Mouse (Mus musculus) brown adipose tissue, adult 24 weeks (tissue): ENCODE results near the gene Zfp36l2. TPM values are rescaled to one million over a fixed set of nuclear protein-coding genes. Genes with fewer than 3 reads are reported as not detected.

ENCODE experiments used
- H3K27ac ChIP-seq: fragments of 200-500 bp; replicated peaks from 2 replicates; pipeline ENCODE4 v1.5.1; 2012; ENCODE audit warnings: low read depth, mild to moderate bottlenecking, low read length
- H3K4me1 ChIP-seq: fragments of 200-500 bp; 2 replicates; pipeline ENCODE4 v1.6.1; 2012; ENCODE audit warnings: low read length, mixed read lengths; ENCODE audit not compliant: control insufficient read depth, insufficient read depth, insufficient read length
- H3K4me3 ChIP-seq: fragments of 200-500 bp; 2 replicates; pipeline ENCODE4 v1.5.1; 2012; ENCODE audit warnings: low read depth, mild to moderate bottlenecking, low read length, moderate library complexity; ENCODE audit not compliant: insufficient read depth
- polyA plus RNA-seq: library from polyadenylated mRNA; stranded (reverse); fragments of >200 nt; gene quantifications from 2 replicates; pipeline ENCODE4 v1.2.4, GENCODE M21; 2012; ENCODE audit not compliant: missing spikeins, insufficient read depth, insufficient read length

Gene Zfp36l2
- polyA plus RNA-seq, 1 experiment = 103 TPM

DNA sequence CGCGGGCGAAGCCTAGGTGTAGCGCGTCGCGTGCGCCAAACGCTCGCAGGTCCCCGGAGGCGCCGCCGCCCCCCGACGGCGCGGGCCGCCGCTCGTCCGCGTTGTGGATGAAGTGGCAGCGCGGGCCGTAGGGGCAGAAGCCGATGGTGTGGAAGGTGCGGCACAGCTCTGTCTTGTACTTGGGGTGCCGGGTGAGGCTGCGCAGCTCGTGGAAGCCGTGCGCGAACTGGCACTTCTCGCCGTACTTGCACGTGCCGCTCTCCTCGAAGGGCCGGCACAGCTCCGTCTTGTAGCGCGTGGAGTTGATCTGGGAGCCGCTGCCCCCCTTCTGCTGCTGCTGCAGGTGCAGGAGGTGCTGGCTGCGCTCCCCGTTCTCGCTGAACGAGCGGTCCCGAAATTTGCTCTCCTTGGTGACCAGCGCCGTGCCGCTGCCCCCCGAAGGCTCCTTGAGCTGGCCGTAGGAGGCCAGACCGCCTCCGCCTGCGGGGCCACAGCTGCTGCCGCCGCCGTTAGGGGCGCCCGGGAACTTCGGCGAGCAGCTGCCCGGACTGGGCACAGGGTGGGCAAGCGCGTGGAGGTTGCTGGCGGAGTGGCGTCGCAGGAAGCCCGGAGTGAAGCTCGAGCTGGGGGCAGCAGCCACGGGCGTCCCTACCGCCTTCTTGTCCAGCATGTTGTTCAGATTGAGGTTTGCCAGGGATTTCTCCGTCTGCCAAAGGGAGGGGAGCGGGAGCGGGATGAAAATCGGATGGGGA is 1.1 kb downstream of the Zfp36l2 start:
- Histone ChIP-seq H3K4me1 (peaks cover 14% of the 10 kb centered on the region), H3K27ac (peak overlapping the region; percentile 75), H3K4me3 (peak overlapping the region; percentile 94)

DNA sequence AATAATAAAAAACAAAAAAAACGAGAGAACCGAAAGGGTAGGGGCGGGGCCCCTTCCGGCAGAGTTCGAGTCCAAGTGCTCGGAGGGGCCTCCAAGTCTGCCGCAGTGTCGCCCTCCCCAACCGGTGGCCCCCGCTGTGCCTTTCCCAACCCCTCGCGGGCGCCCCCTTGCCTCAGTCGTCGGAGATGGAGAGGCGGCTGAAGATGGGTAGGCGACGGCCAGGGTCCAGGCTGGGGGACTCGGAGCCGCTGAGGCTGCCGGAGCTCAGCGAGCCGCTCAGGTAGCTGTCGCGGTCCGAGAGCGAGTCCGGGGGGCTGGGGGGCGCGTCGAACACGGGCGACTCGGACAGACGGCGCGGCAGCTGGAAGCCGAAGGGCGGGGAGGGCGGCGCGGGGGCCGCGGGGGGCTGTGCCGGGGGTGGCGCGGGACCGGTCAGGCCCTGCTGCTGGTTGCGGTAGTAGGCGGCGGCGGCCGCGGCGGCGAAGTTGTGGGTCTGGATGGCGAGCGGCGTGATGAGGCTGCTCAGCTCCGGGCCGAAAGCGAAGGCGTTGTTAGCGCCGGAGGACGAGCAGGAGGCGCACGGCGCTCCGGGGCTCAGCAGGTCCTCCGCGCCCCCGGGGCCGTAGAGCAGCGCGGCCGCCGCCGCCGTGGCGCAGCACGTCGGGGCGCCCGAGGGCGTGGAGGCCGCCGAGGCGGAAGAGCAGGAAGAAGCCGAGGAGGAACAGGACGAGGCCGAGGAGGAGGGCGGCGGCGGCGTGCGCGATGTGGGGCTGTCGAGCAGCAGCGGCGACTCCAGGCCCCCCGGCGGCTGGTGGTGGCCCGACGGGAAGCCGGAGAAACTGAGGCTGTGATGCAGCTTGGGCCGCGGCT is 1.9 kb downstream of the Zfp36l2 start:
- Histone ChIP-seq H3K4me1 (peaks cover 21% of the 10 kb centered on the region), H3K27ac (peak overlapping the region; percentile 75), H3K4me3 (peak overlapping the region; percentile 94)

DNA sequence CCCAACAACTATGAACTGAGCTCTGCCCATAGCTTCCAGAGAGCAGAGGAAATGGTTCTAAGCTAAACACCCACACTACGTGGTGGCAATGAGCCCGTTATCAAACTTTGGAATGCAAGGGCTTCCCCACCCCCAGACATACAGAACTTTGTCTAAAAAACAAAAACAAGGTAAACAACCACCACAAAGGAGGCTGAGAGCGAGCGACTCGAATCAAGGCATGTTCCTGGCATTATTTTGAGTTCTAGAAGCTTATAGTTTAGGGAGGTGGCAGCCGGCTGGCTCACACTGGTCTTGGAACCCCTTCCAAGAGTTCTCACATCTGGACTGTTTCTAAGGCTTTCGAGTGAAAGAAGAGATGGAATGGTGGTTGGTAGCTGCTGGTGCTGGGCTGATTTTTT is 2.7 kb downstream of the Zfp36l2 start:
- Histone ChIP-seq H3K27ac (peak overlapping the region; percentile 94), H3K4me3 (peak overlapping the region; percentile 94), H3K4me1 (peaks cover 20% of the 10 kb centered on the region)

DNA sequence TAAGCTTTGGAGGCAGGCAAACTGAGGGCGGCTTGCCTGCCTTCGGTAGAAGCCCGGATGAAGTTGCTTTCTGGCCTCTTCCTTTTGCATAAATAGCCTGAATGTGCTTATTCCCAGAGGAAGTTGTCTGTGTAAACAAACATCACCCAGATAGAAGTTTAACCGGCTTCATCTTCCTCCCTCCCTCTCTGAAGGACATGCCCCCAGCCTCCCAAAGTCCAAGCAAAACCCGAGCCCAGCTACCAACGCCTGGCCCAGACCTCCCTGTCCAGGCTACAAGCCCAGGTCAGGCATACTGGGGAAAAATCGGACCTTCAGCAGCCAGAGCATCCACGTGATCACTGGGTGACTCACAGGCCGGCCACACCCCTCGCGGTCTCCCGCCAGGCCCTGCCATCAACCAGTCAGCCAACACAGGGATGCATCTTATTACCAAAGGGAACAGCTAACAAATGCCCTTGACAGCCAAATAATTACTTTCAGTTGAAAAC is 4.4 kb downstream of the Zfp36l2 start:
- peak overlapping the region; percentile 62 for H3K4me3 ChIP-seq
- H3K4me1 ChIP-seq = peaks cover 16% of the 10 kb centered on the region

DNA sequence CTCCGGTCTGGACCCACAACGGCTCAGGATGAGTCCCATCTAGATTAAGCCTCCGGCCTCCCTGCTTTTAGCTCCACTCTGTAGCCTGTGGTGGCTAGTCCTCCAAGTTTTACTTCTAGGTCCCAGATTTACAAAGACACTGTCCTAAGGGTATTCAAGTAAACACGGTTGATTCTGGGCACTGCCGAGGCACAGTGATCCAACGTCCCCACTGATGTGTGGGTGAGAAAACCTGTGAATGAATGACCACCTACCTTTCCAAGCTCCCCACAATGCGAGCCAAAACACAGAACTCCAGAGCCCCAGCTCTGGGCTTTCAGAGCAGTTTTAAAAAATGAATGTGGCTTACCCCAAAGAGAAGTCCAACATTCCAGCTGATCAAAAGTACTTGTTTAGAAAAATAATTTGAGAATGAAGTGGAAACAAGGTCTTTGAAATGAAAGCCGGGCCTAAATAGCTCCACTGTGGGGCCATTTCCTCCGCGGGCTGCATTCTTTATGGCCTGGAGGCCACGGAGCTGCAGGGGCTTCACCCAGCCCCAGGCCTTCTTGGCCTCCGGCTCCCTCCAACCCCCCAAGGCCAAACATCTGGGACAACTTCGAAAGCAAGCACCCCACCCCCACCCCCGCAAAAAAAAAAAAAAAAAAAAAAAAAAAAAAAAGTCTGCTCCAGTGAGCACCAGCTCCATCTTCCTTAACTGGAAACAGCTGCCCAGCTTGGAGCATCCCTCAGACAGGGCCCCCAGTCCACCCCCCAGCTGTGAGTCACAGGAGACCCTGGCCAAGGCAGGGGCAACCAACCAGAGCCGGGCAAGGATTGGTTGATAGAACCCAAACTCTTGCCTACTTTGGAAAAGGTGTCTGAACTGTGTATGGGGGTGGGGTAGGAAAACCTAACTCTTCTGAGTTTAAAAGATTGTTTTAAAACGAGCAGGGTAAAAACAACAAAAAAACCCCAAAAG is 5.2 kb downstream of the Zfp36l2 start:
- peak overlapping the region; percentile 62 for H3K4me3 ChIP-seq
- H3K4me1 ChIP-seq = peaks cover 16% of the 10 kb centered on the region
- peak overlapping the region; percentile 95 for H3K27ac ChIP-seq

More for the DNA sequence above, 4.4 kb downstream of the Zfp36l2 start:
- H3K27ac ChIP-seq = peak overlapping the region; percentile 88

DNA sequence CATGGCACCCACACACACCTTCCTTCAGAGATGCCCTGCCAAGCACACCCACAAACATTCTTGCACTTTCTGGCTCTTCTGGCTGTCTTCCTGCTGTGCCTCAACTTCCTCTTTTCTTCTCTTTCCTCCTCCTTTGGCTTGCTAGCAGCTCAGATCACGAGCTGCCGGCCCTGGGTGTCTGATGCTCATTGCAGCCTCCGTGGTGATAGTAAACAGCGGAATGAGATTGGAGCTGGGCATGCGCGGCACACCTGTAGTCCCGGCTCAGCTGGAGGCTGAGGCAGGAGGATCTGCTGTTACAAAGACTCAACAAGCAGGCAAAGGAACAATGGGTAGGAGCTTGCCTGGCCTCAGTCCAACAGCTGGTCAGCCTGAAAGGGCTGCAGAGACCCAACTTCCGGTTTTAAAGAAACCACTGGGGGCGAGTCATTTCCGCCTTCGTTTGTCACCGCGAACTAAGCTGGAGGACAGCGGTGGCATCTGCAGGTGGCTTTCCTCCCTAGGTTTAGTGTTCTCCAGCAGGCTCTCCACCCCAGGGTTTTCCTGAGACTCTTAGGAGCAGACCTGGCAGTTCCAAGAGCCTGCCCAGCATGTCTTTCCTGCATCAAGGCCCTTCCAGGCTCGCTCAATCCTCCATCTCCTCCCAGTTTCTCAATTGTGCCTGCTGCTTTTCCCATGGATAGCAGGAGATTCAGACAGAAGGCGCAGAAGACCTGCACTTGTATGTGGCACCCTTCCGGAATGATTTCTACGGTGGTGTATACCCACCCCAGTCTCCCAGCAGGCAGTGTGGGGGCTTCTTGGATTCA is 6.0 kb downstream of the Zfp36l2 start:
- Histone ChIP-seq H3K4me1 (peaks cover 16% of the 10 kb centered on the region), H3K27ac (peak overlapping the region; percentile 95), H3K4me3 (peak overlapping the region; percentile 27)

DNA sequence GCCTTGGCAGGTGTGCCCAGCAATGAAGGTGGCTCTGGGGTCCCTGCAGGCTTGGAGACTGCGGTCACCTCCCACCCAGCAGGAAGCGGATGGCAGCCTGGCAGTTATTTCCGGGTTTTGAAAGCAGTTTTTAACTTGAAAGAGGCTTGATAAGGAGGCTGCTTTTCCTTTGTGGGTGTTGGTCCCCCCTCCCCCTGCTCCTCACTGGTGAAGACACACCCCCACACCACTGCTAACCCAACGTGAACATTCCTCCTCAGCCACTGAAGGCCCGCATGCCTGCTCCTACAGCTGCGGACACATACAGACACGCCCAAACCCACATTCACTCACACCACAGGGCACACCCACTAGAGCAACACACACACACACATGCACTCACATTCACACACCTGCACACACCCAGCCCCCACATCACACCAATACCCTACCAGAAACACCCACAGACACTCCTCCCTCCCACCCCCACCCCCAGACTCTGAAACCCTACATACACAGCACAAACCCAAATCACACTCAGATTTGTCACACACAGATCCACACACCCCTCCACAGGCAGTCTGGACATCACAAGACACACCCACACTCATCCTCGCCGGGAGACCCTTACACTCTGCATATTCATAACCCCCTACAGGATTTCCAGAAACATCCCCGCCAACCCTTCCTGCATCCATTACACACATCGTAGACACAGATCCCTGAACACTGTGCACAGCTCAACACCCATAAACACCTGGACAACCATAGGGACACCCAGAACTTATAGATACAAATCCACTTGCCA is 6.8 kb downstream of the Zfp36l2 start:
- Histone ChIP-seq H3K4me3 (peak overlapping the region; percentile 1; the same call in 1 of the 2 replicates), H3K27ac (peak overlapping the region; percentile 95), H3K4me1 (peaks cover 16% of the 10 kb centered on the region)

DNA sequence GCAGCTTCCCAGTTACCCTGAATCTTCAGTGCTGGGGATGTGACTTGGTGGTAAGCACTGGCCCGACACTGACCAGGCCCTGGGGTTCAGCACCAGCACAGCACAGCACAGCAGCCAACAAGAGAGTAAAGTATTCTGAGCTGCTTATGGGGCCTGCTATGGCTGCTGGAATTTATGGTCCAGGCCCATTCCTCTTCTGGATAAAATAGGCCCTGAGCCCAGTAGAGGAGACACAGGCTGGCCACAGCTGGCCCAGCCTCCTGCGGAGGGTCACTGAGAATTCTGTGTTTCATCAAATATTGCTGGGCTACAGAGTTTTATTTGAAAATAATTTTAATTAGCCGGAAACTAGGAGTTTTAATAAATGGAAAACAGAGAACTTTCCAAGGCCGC is 7.8 kb downstream of the Zfp36l2 start:
- Histone ChIP-seq H3K4me3 (no peak overlapping the region), H3K4me1 (peaks cover 16% of the 10 kb centered on the region), H3K27ac (no peak overlapping the region)

DNA sequence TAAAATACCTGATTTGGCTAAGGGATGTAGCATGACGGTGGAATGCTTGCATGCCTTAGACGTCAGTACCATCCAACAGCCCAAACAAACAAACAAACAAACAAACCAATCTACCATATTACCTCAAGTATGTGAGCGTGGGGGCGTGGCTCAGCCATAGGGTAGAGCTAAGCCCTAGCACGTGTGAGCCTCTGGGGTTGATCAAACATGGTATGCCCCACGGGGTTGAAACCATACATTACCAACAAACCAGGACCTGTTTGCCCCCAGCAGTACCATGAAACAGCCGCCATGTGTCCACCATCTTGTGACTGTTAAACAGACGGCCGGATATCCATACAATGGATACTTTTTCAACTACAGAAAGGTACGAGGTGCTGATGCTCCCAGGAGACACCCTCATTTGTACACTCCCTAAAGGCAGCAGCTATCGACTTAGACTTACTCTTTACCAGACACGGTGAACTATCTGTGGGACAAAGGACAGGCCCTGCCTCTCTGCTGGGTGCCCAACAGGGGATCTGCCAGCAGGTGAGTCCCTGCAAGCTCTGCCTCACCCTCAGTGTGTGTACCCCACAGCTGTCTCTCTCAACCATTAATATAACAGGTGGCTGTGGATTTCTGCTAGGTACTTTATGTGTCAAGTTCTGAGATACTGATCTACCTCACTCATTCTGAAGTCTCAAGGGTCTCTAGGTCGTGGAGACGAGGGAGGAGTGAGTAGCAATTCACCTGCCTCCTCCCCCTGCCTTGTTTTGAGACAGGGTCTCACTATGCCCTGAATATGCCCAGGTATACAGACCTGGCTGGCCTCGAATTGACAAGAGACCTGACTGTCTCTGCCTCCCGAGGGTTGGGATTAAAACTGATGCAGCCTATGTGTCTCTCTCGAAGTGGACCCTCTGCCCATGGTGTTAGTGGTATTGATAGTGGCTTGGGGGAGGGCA is 8.4 kb downstream of the Zfp36l2 start:
- H3K27ac ChIP-seq = no peak overlapping the region
- H3K4me1 ChIP-seq = peaks cover 16% of the 10 kb centered on the region
- H3K4me3 ChIP-seq = no peak overlapping the region

DNA sequence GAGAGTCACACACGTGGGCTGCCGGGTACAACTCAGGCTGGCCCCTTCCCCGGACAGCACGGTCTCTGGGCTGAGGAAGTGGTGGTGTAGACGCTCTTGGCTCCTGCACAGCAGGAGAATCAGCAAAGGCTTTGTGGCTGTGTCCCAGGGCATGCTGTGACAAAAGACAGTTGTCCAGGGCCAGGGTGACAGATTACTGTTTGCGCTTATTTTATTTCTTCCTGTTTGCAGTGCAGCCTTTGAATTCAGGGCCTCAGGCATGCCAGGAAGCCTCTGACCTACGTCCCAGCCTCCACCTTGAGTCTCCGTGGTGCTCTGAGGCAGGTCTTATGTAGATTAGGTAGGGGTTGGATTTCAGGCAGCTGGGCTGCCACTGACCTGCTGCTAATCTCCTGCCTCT is 10.3 kb downstream of the Zfp36l2 start:
- no peak overlapping the region for H3K27ac ChIP-seq
- H3K4me3 ChIP-seq = no peak overlapping the region
- peaks cover 16% of the 10 kb centered on the region for H3K4me1 ChIP-seq

DNA sequence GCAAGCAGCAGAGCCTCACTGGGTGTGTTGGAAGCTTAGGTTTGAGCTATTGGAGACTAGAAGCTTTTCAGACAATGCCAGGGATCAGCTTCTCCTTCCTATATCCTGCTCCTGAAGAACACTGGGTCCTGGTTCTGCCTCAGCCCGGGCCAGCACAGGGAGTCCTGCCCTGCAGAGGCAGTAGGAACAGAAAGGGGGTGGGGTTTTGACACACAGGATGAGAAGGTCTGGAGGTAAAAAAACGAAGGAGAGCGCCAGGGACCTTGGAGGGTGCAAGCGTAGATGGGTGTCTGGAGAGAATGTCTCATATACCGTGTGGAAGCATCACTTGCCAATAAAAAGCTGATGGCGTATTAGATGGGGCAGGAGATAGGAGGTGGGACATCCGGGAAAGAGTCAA is 11.3 kb downstream of the Zfp36l2 start:
- H3K4me1 ChIP-seq = peaks cover 8% of the 10 kb centered on the region
- no peak overlapping the region for H3K27ac ChIP-seq
- no peak overlapping the region for H3K4me3 ChIP-seq

DNA sequence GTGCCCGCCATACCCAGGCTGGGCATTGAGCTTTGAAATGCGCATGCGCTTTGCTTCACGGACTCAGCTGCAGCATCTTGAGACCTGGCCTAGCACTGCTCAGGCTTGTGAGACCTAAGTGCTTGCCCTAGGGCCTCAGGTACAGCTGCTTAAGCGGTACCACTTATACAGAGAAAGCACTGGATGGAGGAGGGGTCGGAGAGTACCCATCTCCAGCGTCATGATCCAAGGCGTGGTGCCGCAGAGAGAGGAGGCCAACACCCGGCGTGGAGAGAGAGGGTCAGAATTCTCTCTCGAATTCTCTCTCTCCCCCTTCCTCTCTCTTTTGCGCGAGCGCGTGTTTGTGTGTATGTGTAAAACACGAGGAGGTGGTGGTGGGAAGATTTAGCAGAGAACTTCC is 12.6 kb downstream of the Zfp36l2 start:
- H3K4me3 ChIP-seq = no peak overlapping the region
- H3K4me1 ChIP-seq = no peaks in the 10 kb centered on the region
- H3K27ac ChIP-seq = no peak overlapping the region
